Mouse (Mus musculus) thymus, postnatal 10 days (tissue): ENCODE results near the gene Ssr2.
"Not testable (repeated sequence)": the region's sequence is repeated elsewhere in the genome, so short reads cannot be mapped to it uniquely, and the experiment has no call there.

Experiments
- DNase-seq, 2 experiments: peaks; one replicate each; pipeline ENCODE4 v3.0.0; 2021; ENCODE audit warnings: low spot score in 2 of 2

The Ssr2 gene

GRCm38 (mm10) chr3:88596547-88596946, 20.9 kb downstream of the Ssr2 start:
- DNase-seq = not testable (repeated sequence)

GRCm38 (mm10) chr3:88602466-88602865, 26.8 kb downstream of the Ssr2 start:
- no peak for DNase-seq

GRCm38 (mm10) chr3:88603714-88604161, 28.1 kb downstream of the Ssr2 start:
- peak in 1 of 2 experiments; percentile 78 for DNase-seq

GRCm38 (mm10) chr3:88604863-88605262, 29.2 kb downstream of the Ssr2 start:
- no peak for DNase-seq

- not testable (repeated sequence) for DNase-seq
These were observed 30.0 kb downstream of the Ssr2 start, which contains the start of gene Arhgef2 for GRCm38 (mm10) chr3:88605666-88606065. TSS of gene Arhgef2 (plus strand) at chr3:88605966.

GRCm38 (mm10) chr3:88607065-88607757, 31.5 kb downstream of the Ssr2 start:
- peak; percentile 76 to 90 for DNase-seq

- DNase-seq = no peak
These were observed 32.1 kb downstream of the Ssr2 start for GRCm38 (mm10) chr3:88607758-88608138.

- DNase-seq = no peak
These were observed 33.4 kb downstream of the Ssr2 start for GRCm38 (mm10) chr3:88609066-88609465.

GRCm38 (mm10) chr3:88614418-88614817, 38.7 kb downstream of the Ssr2 start:
- DNase-seq = no peak

- DNase-seq = no peak
These were observed 39.4 kb downstream of the Ssr2 start for GRCm38 (mm10) chr3:88615117-88615516.

GRCm38 (mm10) chr3:88615902-88616391, 40.3 kb downstream of the Ssr2 start:
- DNase-seq = no peak

GRCm38 (mm10) chr3:88616951-88617500, 41.4 kb downstream of the Ssr2 start:
- DNase-seq = no peak

- no peak for DNase-seq
These were observed 42.6 kb downstream of the Ssr2 start for GRCm38 (mm10) chr3:88618074-88618871.

- DNase-seq = no peak
These were observed 43.7 kb downstream of the Ssr2 start for GRCm38 (mm10) chr3:88619113-88620097.

GRCm38 (mm10) chr3:88620146-88620991, 44.7 kb downstream of the Ssr2 start:
- DNase-seq = no peak

- DNase-seq = peak; percentile 69 to 71
These were observed 45.4 kb downstream of the Ssr2 start for GRCm38 (mm10) chr3:88620992-88621536.

GRCm38 (mm10) chr3:88621537-88622112, 45.9 kb downstream of the Ssr2 start:
- DNase-seq = peak; percentile 35 to 53

GRCm38 (mm10) chr3:88622113-88622940, 46.7 kb downstream of the Ssr2 start:
- peak; percentile 43 to 52 for DNase-seq

- DNase-seq = peak; percentile 31 to 49
These were observed 47.3 kb downstream of the Ssr2 start for GRCm38 (mm10) chr3:88622941-88623345.
